Mouse (Mus musculus) left cerebral cortex, adult 8-10 months (tissue): Measurements from ENCODE around the gene Aunip. TPM values are rescaled to one million over a fixed set of nuclear protein-coding genes. Genes with fewer than 3 reads are reported as not detected.
"Not testable (repeated sequence)": the region's sequence is repeated elsewhere in the genome, so short reads cannot be mapped to it uniquely, and the experiment has no call there.

Experiments used
- DNase-seq, 2 experiments: peaks; one replicate each; pipeline ENCODE4 v3.0.0; 2022; ENCODE audit warnings: low spot score in 2 of 2
- total RNA-seq, 4 experiments: library from RNA; stranded (reverse); gene quantifications; 2 replicates each; pipeline ENCODE4 v1.2.4; 2022

The Aunip gene
- total RNA-seq, 4 experiments from 2014 or later = 0.25 to 0.60 (median 0.34) TPM

DNA sequence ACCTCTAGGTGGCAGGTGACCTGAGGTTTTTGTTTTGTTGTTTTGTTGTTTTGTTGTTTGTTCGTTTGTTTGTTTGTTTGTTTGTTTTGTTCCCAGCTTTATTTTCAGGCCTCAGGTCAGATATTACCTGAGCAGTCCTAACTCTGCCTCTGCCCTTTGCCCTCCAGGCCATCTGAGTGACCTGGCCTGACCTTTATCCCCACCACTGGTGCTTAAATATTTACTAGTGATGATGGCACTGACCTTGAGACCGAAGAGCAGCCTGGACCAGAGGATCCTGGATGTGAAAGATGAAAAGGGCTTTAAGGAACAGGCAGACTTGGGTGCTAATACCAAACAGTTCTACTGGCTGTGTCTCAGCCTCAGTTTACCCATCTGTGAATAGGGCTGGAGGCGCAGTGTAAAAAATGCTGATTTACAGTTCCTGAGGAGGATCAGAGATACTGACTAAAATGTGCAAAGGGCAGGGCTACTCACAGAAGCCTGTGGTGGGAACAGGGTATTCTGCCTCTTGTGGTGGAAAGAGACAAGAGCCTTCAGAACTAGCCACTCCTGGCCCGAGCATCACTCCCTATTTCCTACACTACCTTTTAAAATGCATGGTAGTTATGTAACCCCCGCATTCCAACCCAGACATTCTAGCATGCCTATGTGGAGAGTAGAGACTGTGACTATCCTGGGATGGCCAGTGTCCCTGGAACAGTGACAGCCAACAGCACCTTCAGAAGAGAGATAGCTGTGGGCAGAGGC lies 25.5 kb upstream of the Aunip start:
- no peak for DNase-seq

DNA sequence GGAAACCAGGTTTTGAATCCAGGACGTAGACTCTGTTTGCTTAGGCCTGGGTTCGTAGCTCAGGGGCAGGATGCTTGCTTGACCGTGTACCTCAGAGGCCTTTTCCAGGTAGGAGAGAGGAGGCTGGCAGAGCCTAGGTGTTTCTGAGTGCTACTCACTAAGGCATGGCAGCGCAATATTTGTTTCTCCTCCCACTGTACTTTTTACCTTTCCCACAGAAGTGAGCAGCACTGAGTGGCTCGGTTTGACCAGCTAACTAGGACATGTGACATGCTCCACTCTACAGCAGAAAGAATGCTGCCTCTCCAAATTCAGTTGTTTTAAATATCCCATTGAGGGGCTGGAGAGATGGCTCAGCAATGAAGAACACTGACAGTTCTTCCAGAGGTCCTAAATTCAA lies 22.6 kb upstream of the Aunip start:
- DNase-seq = no peak

- DNase-seq = no peak
These were observed 20.7 kb upstream of the Aunip start for GRCm38 (mm10) chr4:134489986-134490665.

DNA sequence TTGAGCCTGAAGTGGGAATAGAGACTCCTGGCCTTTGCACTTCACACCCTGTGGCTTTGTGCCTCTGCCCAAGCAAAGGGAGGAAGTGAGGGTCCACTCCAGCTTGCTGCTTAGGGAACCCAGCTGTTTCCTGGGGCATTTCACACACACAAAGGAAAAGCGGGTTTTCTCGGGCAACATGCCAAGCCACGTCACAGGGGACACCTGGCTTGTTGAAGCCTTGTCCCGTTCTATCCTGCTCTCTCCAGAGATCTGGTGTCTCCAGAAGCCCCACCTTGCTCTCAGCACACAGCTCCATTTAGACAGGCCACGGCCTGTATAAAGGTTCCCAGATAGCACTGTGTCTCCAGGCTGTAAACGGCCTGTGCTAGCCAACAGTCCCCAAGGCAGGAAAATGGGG lies 19.1 kb upstream of the Aunip start:
- DNase-seq = no peak

DNA sequence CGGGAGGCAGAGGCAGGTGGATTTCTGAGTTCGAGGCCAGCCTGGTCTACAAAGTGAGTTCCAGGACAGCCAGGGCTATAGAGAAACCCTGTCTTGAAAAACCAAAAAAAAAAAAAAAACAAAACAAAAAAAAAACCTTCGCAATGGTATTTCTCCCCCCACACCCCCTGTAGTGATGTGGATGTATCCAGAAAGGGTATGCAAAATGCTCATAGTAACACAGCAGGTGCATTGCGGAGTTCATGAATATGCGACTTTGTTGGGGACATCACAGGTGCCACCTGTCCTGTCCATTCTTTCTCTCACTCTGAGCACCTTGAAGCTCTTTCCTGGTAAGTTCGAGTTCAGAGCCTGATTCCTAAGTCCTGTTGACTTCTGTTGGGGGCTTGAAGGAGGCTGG lies 16.6 kb upstream of the Aunip start:
- DNase-seq = not testable (repeated sequence)

- no peak for DNase-seq
These were observed 15.8 kb upstream of the Aunip start for GRCm38 (mm10) chr4:134494780-134495545.

GRCm38 (mm10) chr4:134495546-134495923 lies 15.3 kb upstream of the Aunip start:
- DNase-seq = no peak

GRCm38 (mm10) chr4:134496595-134497210 lies 14.1 kb upstream of the Aunip start, which contains the start of gene Paqr7:
TSS of gene Paqr7 (plus strand) at chr4:134496697.
- DNase-seq = peak; percentile 70 to 79

- no peak for DNase-seq
These were observed 13.6 kb upstream of the Aunip start for GRCm38 (mm10) chr4:134497223-134497622.

DNA sequence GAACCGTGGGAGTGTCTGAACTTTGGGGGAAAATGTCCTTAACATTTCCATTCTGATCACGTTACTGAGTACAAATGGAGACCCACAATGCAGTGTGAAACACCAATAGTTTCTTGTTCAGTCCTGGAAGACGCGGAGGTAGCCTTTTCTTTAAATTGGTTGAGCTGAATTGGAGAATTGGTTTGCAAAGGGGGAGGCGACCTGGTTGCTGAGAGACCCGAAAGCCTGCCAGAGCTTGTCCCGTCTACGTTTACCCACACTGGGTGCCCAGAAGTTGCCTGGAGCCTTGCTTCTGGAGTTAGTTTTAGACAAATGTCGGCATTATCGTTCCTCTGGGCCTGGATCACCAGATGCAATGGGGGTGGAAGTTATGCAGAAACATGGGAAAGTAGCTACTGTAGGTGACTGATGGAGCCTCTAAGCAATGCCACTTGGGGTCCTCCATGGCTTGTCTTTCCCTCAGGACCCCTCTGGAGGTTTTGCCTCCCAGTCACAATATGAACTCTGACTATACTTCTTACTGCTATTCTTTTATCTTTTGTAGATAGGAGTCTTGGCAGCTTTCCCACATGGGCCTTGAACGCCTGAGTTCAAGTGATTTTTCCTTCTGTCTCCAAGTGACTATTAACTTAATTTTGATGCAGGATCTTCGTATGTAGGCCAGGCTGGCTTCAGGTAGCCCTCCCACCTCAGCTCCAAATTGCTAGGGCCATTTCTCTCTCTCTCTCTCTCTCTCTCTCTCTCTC lies 12.6 kb upstream of the Aunip start:
- DNase-seq = no peak

DNA sequence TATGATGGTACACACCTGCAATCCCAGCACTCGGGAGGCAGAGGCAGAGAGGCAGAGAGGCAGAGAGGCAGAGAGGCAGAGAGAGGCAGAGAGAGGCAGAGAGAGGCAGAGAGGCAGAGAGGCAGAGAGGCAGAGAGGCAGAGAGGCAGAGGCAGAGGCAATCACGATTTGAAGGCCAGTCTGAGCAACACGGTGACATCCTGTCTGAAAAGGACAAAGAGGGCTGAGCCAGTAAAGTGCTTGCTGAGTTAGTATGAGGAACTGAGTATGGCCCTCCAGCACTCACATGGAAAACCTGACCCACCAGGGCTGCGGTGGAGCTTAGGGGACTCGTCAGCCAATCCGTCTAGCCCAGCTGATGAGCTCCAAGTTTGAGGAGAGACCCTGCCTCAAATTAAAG lies 11.8 kb upstream of the Aunip start:
- not testable (repeated sequence) for DNase-seq

DNA sequence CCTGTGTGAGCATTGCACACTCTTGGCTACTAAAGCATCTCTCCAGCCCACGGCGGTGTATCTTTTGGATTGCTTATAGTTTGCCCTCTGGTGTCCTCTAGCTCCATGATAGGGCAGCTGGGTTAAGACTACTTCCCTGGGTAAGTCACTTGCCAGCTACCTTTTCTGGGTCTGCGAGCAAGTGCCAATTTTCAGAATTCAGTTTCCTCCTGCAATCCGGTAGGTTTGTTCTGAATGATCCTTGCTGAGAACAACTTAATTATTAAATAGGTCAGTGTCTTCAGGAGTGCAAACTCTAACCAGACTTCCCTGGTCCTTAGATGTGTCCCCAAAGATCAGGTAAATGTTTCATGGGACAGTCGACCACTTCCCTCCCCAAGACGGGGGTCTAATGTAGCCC lies 9.7 kb upstream of the Aunip start:
- no peak for DNase-seq

DNA sequence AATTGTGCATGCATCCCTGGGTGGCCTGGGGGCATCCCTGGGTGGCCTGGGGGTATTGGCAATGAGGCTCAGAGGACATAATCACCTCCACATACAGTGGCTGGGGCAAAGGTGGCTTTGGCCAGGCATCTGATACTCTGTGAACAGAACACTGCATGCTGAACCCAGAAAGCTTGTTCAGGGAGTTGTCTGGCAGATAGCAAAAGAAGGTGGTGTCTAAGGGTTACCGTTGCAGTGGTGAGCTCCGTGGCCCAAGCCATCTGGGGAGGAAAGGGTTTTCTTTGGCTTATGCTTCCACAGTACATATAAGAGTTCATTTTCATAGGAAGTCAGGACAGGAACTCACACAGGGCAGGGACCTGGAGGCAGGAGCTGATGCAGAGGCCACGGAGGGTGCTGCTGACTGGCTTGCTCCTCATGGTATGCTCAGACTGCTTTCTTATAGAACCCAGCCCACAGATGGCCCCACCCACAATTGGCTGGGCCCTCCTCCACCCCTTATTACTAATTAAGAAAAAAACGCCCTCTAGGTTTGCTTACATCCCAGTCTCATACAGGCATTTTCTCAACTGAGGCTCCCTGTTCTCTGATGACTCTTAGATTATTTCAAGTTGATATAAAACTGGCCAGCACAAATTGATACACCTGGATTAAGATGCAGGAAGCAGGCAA lies 7.0 kb upstream of the Aunip start:
- DNase-seq = no peak

DNA sequence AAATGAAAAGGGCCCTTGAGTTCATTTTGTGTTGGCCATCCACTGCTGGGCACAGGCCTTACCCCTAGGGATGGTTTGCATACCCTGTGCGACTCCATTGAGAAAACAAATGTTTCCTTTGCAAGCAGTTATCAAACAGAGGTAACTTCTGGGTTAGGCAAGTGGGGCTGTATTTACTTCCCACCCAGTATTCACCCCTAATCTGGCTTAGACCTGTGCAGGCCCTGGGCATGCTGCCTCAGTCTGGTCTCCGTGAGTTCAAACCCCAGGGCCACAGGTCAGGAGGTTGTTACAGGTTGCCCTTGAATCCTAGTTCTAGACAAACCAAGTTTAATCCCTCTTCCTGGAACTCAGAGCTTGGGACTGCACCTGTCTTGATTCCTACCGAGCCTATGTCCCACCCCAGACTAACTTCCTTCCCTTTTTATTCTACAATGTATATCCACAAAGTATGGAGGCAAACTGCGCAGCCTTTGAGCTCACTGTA lies 5.5 kb upstream of the Aunip start:
- DNase-seq = no peak

DNA sequence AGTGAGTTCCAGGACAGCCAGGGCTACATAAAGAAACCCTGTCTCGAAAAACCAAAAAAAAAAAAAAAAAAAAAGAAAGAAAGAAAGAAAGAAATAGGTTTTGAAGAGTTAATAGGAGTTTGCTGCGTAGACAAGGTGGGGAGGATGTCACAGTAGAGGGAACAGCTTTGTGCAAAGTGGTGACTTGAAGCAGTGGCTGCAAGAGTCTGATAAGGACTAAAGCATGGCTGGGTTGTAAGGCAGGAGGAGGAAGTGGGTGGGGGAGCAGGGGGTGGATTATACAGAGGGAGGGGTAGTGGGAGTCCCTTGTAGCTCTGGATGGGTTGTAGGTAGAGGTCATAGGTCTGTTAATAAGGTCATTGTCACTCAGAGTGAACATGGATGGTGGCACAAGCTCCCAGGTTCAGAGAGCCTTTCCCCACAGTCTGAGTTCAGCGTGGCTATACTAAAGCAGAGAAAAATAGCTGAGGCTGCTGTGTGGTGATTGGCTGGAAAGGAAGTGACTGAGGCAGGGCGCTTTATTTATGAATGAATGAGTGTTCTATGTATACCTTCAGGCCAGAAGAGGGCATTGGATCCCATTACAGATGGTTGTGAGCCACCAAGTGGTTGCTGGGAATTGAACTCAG lies 4.7 kb upstream of the Aunip start:
- no peak for DNase-seq

DNA sequence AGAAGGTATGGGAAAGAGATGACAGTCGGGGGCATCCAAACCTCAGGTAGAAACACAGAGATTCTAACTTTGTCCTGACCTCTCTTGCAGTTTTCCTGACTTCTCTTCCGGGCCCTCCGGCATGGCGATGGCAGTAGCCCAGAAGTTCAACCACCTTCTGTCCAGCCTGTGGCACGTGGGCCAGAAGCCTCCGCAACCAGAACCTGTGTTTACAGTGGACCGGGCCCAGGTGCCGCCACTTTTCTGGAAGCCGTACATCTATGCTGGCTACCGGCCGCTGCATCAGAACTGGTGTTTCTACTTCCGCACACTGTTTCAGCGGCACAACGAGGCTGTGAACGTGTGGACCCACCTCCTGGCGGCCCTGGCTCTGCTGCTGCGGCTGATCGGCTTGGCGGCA lies 4.1 kb upstream of the Aunip start:
- DNase-seq = no peak

DNA sequence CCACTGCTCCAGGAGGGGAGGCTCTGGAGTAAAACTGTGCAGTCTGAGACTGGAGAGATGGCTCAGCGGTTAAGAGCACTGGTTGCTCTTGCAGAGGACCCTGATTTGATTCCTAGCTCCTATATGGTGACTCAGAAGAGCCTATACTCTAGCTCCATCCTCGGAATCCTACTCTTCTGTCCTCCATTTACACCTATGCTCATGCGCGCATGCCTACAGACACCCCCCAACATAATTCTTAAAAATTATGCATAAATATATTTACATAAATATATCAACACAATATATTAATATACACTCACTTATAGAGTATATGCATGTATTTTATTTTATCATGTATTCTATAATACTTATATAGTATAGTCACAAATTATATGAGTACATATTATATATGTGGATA lies 403 bp upstream of the Aunip start:
- no peak for DNase-seq

DNA sequence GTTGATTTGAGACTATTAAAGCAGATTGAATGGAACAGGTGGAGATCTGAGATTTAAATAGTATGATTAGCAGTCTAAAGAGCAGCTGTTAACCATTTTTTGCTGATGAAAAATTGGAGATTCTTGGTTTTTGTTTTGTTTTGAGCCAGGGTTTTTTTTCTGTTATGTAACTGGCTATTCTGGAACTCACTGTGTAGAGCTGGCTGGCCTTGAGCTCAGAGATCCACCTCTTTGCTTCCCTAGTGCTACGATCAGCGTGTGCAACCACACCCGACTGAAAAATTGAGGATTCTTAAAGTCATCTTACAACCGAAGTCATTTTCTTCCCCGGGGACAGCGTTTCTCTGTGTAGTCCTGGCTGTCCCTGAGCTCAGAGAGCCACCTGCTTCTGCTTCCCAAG lies 931 bp downstream of the Aunip start:
- DNase-seq = no peak

- no peak for DNase-seq
These were observed 2.0 kb downstream of the Aunip start for GRCm38 (mm10) chr4:134512798-134513197.
